Mouse (Mus musculus) brown adipose tissue, adult 24 weeks (tissue): ENCODE results near the gene Hopx. TPM values are rescaled to one million over a fixed set of nuclear protein-coding genes. Genes with fewer than 3 reads are reported as not detected.
"Not testable (repeated sequence)": the region's sequence is repeated elsewhere in the genome, so short reads cannot be mapped to it uniquely, and the experiment has no call there.

Experiments
- H3K27ac ChIP-seq: fragments of 200-500 bp; replicated peaks from 2 replicates; pipeline ENCODE4 v1.5.1; 2012; ENCODE audit warnings: low read depth, mild to moderate bottlenecking, low read length
- H3K4me1 ChIP-seq: fragments of 200-500 bp; 2 replicates; pipeline ENCODE4 v1.6.1; 2012; ENCODE audit warnings: low read length, mixed read lengths; ENCODE audit not compliant: control insufficient read depth, insufficient read depth, insufficient read length
- H3K4me3 ChIP-seq: fragments of 200-500 bp; 2 replicates; pipeline ENCODE4 v1.5.1; 2012; ENCODE audit warnings: low read depth, mild to moderate bottlenecking, low read length, moderate library complexity; ENCODE audit not compliant: insufficient read depth
- polyA plus RNA-seq: library from polyadenylated mRNA; stranded (reverse); fragments of >200 nt; gene quantifications from 2 replicates; pipeline ENCODE4 v1.2.4, GENCODE M21; 2012; ENCODE audit not compliant: missing spikeins, insufficient read depth, insufficient read length

Gene Hopx
- polyA plus RNA-seq, 1 experiment, result 5.0 TPM

DNA sequence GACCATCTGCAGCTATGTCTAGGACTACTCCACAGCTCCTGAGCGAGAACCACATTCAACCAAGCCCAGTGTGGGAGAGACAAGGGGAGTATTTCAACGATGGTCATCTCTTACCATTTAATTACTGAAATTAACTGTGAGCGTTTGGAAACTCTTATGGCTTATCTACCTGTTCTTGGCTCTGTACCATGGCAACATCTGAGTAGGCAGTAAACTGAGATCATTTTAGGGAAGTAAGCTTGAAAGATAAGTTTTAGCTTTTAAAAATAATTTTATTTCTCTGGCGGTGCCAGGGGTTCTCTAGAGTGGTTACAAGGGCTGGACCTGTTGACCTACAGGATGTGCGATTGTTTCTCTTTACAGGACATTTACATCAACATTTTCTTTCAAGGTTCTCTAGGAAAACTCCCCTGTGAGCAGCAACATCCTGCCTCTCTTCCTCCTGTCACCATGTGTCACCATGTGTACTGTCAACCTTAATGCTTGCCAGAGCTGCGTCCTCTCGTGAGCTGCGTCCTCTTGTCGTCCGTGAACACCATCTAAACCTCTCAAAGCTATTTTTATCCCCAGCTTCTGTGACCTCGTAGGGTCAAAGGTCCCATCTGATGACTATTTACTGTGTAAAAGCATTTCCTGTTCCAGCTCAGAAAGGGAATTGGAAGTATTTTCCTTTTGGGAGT lies 15.5 kb downstream of the Hopx start:
- Histone ChIP-seq H3K27ac (peak overlapping the region; percentile 25), H3K4me1 (peaks cover 9% of the 10 kb centered on the region), H3K4me3 (no peak overlapping the region)

DNA sequence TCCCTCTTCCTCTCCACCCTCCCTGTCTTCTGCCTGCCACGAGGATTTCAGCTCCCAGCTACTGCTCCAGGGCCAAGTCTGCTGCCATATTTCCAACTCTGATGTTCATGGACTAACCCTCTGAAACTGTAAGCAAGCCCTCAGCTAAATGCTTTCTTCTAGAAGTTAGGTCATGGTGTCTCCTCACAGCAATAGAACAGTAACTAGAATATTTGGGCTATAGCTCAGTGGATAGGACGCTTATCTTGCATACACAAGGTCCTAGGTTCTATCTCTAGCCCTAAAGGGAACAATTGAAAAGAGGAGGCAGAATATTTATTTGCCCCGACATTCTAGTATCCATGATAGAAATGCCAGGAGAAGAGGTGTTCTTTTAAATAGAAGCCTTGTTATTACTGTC lies 16.0 kb downstream of the Hopx start:
- Histone ChIP-seq H3K4me1 (peaks cover 9% of the 10 kb centered on the region), H3K27ac (peak overlapping the region; percentile 25), H3K4me3 (no peak overlapping the region)

DNA sequence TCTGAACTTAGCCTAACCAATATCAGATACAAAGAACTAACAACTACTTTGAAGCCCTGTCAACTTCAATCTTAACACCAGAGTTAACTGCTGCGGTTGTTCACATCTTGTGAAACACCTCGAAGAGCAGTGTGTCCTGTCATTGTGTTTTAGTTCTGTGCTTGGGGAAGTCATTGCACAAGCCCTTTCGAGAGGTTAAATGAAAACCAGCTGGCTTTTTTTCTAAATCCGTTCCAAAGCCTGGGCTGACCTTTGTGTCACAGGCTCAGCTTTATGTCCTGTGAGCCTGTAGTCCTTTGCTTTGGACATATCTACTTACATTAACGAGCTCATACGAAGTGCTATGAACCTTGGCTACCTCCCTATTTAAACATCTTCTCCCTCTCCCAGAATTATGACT lies 17.2 kb downstream of the Hopx start:
- Histone ChIP-seq H3K4me1 (peaks cover 9% of the 10 kb centered on the region), H3K27ac (peak overlapping the region; percentile 29; the same call in 1 of the 2 replicates), H3K4me3 (no peak overlapping the region)

DNA sequence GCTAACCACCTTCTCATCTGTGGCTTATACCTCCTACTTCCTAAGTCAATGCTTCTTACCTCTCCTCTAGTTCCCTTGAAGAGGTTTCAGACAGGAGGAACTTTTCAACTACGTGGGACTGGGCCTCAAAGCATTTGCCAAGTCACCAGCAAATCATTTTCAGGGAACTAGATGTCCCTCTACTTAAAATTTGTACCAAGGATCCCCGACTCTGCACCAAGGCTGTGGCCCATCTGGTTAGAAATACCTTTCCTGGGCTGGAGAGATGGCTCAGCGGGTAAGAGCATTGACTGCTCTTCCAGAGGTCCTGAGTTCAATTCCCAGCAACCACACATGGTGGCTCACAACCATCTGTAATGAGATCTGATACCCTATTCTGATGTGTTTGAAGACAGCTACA lies 18.7 kb downstream of the Hopx start:
- H3K4me3 ChIP-seq, H3K27ac ChIP-seq: not testable (repeated sequence)
- peaks cover 13% of the 10 kb centered on the region for H3K4me1 ChIP-seq

DNA sequence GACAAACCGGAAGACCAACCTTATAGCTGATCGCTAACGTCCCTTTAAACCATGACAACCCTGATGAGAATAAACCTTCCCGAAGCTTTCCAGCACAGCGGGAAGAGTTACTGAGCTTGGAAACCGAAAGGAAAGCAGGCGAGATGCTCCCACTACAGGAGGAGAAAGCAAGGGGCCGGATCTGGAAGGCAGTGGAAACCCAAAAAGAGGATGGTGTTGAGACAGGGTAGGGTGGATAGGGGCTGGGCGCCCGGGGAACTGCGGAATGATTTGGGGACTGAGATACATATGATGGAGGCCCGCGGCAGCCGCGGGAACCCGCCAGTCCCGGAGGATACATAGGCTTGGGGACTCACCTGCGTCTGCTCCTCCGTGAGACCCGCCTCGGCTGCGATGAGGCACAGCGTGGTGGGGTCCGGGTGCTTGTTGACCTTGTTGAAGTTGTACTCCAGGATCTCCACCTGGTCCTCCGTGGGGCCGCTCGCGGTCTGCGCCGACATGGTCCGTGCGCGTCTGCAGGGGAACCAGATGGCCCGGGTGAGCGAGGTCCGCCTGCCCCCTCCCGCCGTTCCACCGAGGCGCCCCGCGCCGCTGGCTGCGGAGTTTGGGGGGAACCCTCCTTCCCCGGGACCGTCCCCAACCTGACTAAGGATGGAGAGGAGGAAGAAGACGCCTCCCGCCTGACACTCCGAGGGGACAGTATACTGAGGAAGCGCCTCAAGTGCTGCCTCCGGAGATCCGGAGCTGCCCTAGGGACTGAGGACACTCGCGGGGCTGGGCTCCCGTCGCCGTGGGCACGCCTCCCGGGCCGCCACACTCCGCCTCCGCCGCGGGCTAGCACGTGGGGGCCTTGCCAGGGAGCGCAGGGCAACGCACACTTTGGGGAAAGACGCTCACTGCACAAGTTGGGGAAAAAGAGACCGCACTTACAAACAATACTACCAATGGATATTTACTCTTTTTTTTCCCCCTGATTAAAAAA lies 20.1 kb downstream of the Hopx start:
- H3K4me1 ChIP-seq, result peaks cover 10% of the 10 kb centered on the region
- H3K27ac ChIP-seq, result peak overlapping the region; percentile 61
- H3K4me3 ChIP-seq, result peak overlapping the region; percentile 74

DNA sequence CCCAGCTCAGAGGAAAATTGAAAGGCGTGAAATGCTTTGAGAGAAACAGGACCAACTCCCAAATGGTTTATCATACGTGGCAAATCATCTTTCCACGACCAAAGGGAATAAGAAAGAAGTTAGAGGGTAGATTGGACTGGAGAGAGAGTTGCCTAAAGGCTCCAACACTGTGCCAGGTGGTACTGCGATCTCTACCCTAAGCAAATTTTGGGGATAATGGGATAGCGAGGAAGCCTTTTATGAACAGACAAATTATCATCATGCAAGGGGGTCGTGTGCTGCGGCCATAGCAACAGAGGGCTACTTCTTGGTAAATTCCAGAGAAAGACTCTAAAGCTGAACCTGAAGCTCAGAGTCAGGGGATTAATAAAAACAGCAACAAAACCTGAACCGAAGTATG lies 21.0 kb downstream of the Hopx start:
- Histone ChIP-seq H3K27ac (no peak overlapping the region), H3K4me3 (peak overlapping the region; percentile 74), H3K4me1 (peaks cover 6% of the 10 kb centered on the region; the same call in 1 of the 2 replicates)

DNA sequence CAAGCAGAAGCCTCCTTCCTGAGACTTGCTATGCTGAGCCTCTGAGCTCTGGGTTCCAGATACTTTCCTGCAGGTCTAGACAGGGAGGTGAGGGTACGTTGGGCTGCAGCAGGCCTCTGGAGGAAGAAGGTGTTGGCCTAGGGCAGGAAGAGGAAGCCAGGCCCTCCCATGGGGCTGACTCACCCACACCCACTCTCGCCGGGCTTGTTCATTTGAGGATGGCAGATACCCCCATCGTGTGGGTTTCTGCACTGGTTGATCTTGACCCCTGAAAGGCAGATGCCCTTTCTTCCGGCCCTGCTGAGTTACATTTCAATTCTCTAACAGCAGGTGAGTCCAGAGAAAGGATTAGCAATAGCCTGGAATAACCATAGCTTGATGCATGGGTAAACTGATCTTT lies 22.4 kb downstream of the Hopx start:
- Histone ChIP-seq H3K27ac (no peak overlapping the region), H3K4me3 (peak overlapping the region; percentile 17; the same call in 1 of the 2 replicates), H3K4me1 (peaks cover 6% of the 10 kb centered on the region; the same call in 1 of the 2 replicates)

DNA sequence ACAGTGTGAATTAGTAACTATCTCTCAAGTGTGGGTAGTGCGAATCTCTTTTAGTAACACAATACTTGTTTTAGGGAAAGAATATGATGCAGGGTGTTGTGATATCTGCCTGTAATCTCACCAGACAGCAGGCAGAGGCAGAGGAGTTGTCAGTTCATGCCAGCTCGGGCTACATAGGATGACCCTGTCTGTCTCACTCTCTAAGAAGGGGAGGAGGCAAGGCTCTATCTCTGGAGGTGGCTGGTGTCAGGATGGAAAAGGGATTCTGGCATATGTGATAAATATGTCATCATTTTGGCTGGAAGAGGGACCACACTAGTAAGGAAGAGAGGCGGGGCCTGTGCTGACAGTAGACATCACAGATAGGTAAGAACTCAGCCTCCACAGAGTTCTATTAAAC lies 23.0 kb downstream of the Hopx start:
- Histone ChIP-seq H3K4me1 (0 out of 2 replicates have a peak, but pooled peaks cover 4% of the 10 kb centered on the region), H3K27ac (no peak overlapping the region), H3K4me3 (no peak overlapping the region)

DNA sequence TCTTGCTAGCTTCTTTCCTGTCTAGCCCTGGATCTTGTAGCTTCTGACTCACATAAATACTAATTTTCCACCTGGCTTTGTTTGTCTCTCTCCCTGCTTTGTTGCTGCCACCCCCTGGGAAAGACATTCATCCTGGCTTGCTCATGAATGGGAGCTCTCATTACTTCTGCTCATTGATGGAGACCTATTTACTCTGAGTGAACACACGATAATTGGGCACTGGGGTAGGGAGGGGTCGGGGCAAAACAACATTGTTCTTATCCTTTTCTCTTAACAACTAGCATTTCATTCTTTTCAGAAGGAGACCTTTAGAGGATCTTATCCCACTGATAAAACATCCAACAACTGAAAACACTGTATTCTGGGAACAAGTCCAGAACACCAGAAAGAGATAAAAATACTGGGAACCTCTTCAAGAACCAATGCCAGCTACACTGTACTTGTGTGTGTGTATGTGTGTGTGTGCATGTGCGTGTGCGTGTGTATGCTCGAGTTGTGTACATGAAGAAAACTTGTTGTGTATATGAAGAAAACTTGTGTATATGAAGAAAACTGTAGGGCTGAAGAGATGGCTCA lies 24.3 kb downstream of the Hopx start:
- H3K27ac ChIP-seq, result no peak overlapping the region
- 0 out of 2 replicates have a peak, but pooled peaks cover 4% of the 10 kb centered on the region for H3K4me1 ChIP-seq
- H3K4me3 ChIP-seq, result no peak overlapping the region

DNA sequence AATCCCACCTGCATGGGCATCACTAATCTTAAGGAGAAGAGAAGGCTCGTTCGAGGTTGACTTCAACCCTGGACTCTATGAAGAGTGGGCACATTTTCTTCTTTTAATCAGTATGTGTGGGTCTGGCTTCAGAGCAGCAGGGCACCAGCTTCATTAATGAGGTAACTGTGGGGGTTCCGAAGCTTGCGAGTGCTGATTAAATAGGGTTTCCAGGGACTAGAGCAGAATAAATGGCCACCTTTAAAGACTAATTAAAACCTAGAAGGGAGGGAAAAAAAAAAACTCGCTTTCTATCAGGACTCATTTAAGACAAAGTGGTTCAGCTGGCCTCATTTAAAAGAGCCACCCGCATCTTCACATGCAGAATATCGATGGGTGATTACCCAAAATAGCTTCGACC lies 25.0 kb downstream of the Hopx start:
- H3K4me1 ChIP-seq, result 0 out of 2 replicates have a peak, but pooled peaks cover 4% of the 10 kb centered on the region

DNA sequence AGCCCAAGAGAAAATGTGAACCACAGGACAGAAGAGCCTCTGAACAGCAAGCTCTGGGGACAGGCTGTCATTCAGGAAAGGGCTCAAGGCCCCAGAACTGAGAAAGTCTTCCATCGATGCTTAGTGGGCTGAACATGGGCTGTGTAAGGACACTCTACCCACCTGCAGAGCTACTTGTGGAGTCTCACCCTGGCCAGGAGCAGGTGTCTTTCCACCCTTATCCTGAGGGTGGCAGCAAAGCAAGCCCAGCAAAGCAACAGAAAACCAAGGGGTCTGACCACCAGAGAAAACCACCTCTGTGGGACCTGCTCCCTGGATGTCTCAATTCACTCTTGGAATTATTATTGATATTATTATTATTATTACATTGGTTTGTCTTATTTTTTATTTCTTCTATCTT lies 25.6 kb downstream of the Hopx start:
- no peak overlapping the region for H3K4me3 ChIP-seq
- no peak overlapping the region for H3K27ac ChIP-seq
- 0 out of 2 replicates have a peak, but pooled peaks cover 4% of the 10 kb centered on the region for H3K4me1 ChIP-seq

More for the DNA sequence above, 25.0 kb downstream of the Hopx start:
- H3K27ac ChIP-seq, result no peak overlapping the region
- no peak overlapping the region for H3K4me3 ChIP-seq

DNA sequence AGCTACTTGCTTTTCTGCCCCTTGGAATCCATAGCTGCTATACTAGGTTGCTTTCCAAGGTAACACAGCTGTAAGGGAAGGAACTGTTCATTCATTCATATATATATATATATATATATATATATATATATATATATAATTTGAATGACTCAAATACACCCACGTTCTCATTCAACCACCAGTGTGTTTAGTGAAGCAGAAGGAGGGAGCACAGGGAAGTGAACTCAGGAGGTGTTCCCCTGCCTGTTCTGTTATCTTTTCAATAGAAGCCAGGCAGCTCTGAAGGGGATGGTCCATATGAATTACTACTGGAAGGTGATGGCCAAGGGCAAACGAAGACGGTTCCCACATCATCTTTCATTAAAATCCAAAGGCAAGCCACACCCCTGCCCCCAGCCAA lies 27.8 kb downstream of the Hopx start:
- 0 out of 2 replicates have a peak, but pooled peaks cover 2% of the 10 kb centered on the region for H3K4me1 ChIP-seq
- no peak overlapping the region for H3K4me3 ChIP-seq
- H3K27ac ChIP-seq, result no peak overlapping the region

DNA sequence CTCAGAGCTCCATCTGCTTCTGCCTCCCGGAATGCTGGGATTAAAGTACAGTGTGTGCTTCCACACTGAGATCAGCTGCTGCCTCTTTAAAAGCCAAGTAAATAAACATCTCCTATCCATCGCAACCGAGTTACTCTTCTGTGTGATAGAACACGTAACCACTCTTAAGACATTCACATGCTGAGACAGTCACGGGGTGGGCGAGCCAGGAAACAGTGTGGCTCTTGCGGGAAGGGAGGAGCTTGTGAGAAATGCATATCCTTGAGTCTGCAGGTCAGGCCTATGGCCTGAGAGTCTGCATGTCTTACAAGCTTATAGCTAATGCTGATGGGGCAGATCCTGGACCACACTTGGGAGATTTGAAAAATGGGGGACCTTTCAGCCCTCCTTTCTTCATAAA lies 28.4 kb downstream of the Hopx start:
- Histone ChIP-seq H3K4me1 (no peaks in the 10 kb centered on the region), H3K27ac (no peak overlapping the region), H3K4me3 (no peak overlapping the region)

DNA sequence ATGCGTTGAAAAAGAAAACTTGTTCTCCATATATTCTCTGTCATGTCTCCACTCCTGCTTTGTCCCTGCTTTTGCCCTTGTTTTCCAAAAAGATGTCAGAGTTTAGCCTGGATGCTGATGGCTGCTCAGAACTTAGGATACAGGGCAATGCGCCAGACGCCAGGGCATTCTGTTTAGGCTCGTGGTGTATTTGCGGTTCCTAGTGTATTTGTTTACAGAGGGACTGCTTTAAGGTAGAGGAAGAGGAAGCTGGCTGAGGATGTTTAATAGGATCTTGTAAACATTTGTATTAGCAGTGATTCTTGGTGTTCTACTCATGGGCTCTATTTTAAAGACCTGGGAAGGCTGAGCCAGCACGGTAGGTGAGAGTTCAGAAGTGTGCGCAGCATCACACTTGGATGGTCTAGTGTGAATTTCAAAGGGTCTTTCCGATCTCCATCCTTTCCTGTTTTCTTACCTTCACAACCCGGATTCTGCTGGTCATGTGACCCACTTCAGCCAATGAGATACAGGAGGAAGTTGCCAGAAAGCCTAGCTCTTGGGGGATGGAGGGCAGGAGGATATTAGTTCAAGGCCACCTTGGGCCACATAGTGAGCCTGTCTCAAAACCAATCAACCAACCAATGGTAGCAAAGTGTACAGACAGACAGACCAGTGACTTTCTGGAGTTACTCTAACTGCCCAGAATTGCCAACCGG lies 29.0 kb downstream of the Hopx start:
- Histone ChIP-seq H3K4me3 (no peak overlapping the region), H3K4me1 (no peaks in the 10 kb centered on the region)

DNA sequence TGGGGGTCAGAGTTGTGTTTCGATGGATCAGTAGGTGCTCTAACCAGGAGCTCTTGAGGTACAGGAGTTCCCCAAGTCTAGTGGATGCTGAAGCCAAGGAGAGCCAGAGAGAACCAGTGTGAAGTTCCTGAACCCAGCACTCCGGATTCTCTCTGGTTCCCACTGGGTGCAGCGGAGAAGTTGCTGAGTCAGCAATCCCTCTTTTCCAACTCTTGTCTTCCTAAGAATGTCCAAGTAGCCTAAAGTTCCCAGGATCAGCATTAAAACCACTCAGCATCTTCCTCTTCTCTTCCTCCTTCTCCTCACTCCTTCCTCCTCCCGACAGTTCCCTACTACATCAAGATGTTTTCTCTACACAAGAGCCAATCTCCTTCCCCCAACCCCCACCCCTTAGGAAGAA lies 30.5 kb downstream of the Hopx start:
- no peak overlapping the region for H3K27ac ChIP-seq
- H3K4me3 ChIP-seq, result no peak overlapping the region
- H3K4me1 ChIP-seq, result no peaks in the 10 kb centered on the region

More for the DNA sequence above, 29.0 kb downstream of the Hopx start:
- no peak overlapping the region for H3K27ac ChIP-seq
